In genomic region chr6:131404260-131404659, GRCm38 (mm10) we compare ENCODE assay signal across 29 mouse cellular contexts. TPM values are rescaled to one million over a fixed set of nuclear protein-coding genes. Genes with fewer than 3 reads are reported as not detected.
A peak's percentile ranks its signal among the peaks of the same experiment; 100 is the strongest.
DNase-seq lines count a peak whose midpoint lies in the region; TF ChIP-seq lines count a peak whose summit lies in the region.
"Had no signal": no experiment of that assay in that cellular context is flagged by ENCODE, and none has a peak within 500 bp of the region (broad histone marks: within the 10 kb centered on the region; RNA-seq: fewer than 3 reads in every experiment).

No protein-coding gene starts in this region.

- TF ChIP-seq EP300 in CH12.LX (IDR thresholded peaks at IDR 0.05; ENCODE audit: low read length): peak; percentile 71

- H3K27me3 ChIP-seq in CH12.LX (replicated peaks): peaks cover 2% of the 10 kb centered on the region
- H3K27me3 ChIP-seq: liver, embryonic 12.5 days; midbrain, embryonic 15.5 days had no signal

- no peaks in the 10 kb centered on the region for H3K9me3 ChIP-seq in CH12.LX (replicated peaks; ENCODE audit: low read length)
- H3K9me3 ChIP-seq: liver, embryonic 12.5 days; midbrain, embryonic 10.5 days; midbrain, embryonic 15.5 days had no signal

- DNase-seq in CH12.LX (ENCODE audit: extremely low read depth) (peak; percentile 44), adipocyte (ENCODE audit: low spot score) (peak; percentile 51)
- DNase-seq in induced T-regulatory cell, adult 2 months (ENCODE audit: low read depth): peak; percentile 16
- DNase-seq in cerebellum, adult 18-20 months: no peak
- no peak for DNase-seq in urinary bladder, postnatal 4 days (ENCODE audit: low spot score in 2 of 2)
- DNase-seq in gastrocnemius, postnatal 10 days: no peak
- DNase-seq in retina, postnatal 1 day: no peak
- DNase-seq: adrenal gland, adult 8-10 months; B cell, adult 2 months; cerebellum, adult 9-11 months; gastrocnemius, postnatal 25 days; heart, adult 18-20 months; heart, postnatal 36 days; kidney, adult 11 months; kidney, postnatal 14 days; left cerebral cortex, postnatal 4 days; liver, postnatal 0 days; lung, postnatal 4 days; right cerebral cortex, postnatal 4 days; thymus, adult 2 months; thymus, postnatal 36 days had no signal

- no peak for TF ChIP-seq RAD21 in CH12.LX (IDR thresholded peaks at IDR 0.05; ENCODE audit: low read depth, low read length)

- H3K36me3 ChIP-seq in CH12.LX (replicated peaks in 1 of 2; ENCODE audit: control insufficient read depth in 1 of 2, insufficient read depth in 1 of 2, low read length in 1 of 2): no peaks in the 10 kb centered on the region
- H3K36me3 ChIP-seq: liver, embryonic 12.5 days; midbrain, embryonic 10.5 days; midbrain, embryonic 15.5 days had no signal

- peaks cover 3 to 19% of the 10 kb centered on the region in 2 experiments; a peak in 3 of 4 replicates for H3K4me1 ChIP-seq in CH12.LX (ENCODE audit: control insufficient read depth in 1 of 2, insufficient read depth in 2 of 2)
- H3K4me1 ChIP-seq: liver, embryonic 12.5 days; midbrain, embryonic 10.5 days; midbrain, embryonic 15.5 days had no signal

- 0 out of 2 replicates have a peak overlapping the region, but pooled peaks have one; percentile 26 for H3K27ac ChIP-seq in CH12.LX (ENCODE audit: insufficient read depth, low read depth)
- H3K27ac ChIP-seq: hindbrain, embryonic 14.5 days; liver, embryonic 12.5 days; midbrain, embryonic 10.5 days; midbrain, embryonic 15.5 days had no signal

- H3K4me3 ChIP-seq in CH12.LX (replicated peaks in 1 of 3; ENCODE audit: low read depth in 2 of 3, low read length in 2 of 3, poor library complexity in 1 of 3): peak overlapping the region in 1 of 3 experiments; percentile 28
- H3K4me3 ChIP-seq: erythroblast, embryonic 14.5 days; left cerebral cortex, adult 2 months; liver, embryonic 12.5 days; midbrain, embryonic 10.5 days; midbrain, embryonic 15.5 days had no signal

- in situ Hi-C loops in CH12.LX (cut with MboI; ENCODE audit: low pct_ligation_motif_present, low pct_unique_long_range_greater_than_20kb, low sequenced_read_pairs): no loop called here

- H3K79me2 ChIP-seq in CH12.LX (replicated peaks; ENCODE audit: control insufficient read depth, extremely low read depth, insufficient read depth, poor library complexity, severe bottlenecking): no peaks in the 10 kb centered on the region

- TF ChIP-seq CTCF in CH12.LX (conservative IDR thresholded peaks at IDR 0.05 in 1 of 2, IDR thresholded peaks at IDR 0.05 in 1 of 2; ENCODE audit: low read depth in 2 of 2, low read length in 2 of 2): no peak

- dilution Hi-C loops in CH12.LX (cut with MboI; ENCODE audit: extremely low pct_ligation_motif_present, extremely low pct_unique_long_range_greater_than_20kb, low sequenced_read_pairs): no loop called here

- no peak for TF ChIP-seq POLR2A in CH12.LX (IDR thresholded peaks at IDR 0.05; ENCODE audit: low read depth, low read length)

- H3K4me2 ChIP-seq in CH12.LX (ENCODE audit: insufficient read depth, low read depth, poor library complexity, severe bottlenecking): peak overlapping the region; percentile 61
- H3K4me2 ChIP-seq: heart, embryonic 11.5 days; hindbrain, embryonic 14.5 days; liver, embryonic 12.5 days; midbrain, embryonic 15.5 days had no signal

- H3K9ac ChIP-seq in CH12.LX (ENCODE audit: insufficient read depth, low read depth): peak overlapping the region; percentile 74
- H3K9ac ChIP-seq: hindbrain, embryonic 14.5 days; liver, embryonic 12.5 days; liver, postnatal 0 days; midbrain, embryonic 15.5 days had no signal

TF ChIP-seq in CH12.LX, 34 proteins besides CTCF, POLR2A, EP300 and RAD21:
- TF ChIP-seq PAX5 (IDR thresholded peaks at IDR 0.05; ENCODE audit: low read length) (no peak), MYC (IDR thresholded peaks at IDR 0.05; ENCODE audit: low read depth, low read length) (peak; percentile 32; the same call in 1 of the 2 replicates), ZNF384 (IDR thresholded peaks at IDR 0.05; ENCODE audit: low read depth, low read length) (0 out of 2 replicates have a peak, but pooled peaks have one; percentile 10), MEF2A (IDR thresholded peaks at IDR 0.05; ENCODE audit: borderline replicate concordance, low read depth, low read length) (peak; percentile 97), KAT2A (IDR thresholded peaks at IDR 0.05; ENCODE audit: insufficient replicate concordance, low read length) (0 out of 2 replicates have a peak, but pooled peaks have one; percentile 26), JUN (IDR thresholded peaks at IDR 0.05; ENCODE audit: insufficient read depth, low read depth, low read length) (peak; percentile 35; the same call in 1 of the 2 replicates), MAZ (IDR thresholded peaks at IDR 0.05; ENCODE audit: low read depth, low read length) (no peak), GABPA (IDR thresholded peaks at IDR 0.05; ENCODE audit: insufficient replicate concordance, low read depth, low read length) (no peak), MAX (IDR thresholded peaks at IDR 0.05; ENCODE audit: low read length) (peak; percentile 57), TCF12 (IDR thresholded peaks at IDR 0.05; ENCODE audit: low read depth, low read length) (0 out of 2 replicates have a peak, but pooled peaks have one; percentile 25), USF1 (IDR thresholded peaks at IDR 0.05; ENCODE audit: low read depth, low read length) (peak; percentile 30; the same call in 1 of the 2 replicates), JUND (conservative IDR thresholded peaks at IDR 0.05; ENCODE audit: low read depth, low read length) (peak; percentile 45), RCOR1 (conservative IDR thresholded peaks at IDR 0.05; ENCODE audit: low read depth, low read length) (no peak), IRF4 (IDR thresholded peaks at IDR 0.05; ENCODE audit: low read depth, low read length) (peak; percentile 65), BHLHE40 (IDR thresholded peaks at IDR 0.05; ENCODE audit: low read depth, low read length) (peak; percentile 37; the same call in 1 of the 2 replicates), ETS1 (conservative IDR thresholded peaks at IDR 0.05; ENCODE audit: low read depth, low read length) (0 out of 2 replicates have a peak, but pooled peaks have one; percentile 25)

RNA-seq across cellular contexts. Expression of gene Ybx3, which starts 16.0 kb away (rescaled TPM):
- total RNA-seq in CH12.LX (2012; rRNA removed) (410 and 435 TPM in 2 replicates), CH12.LX (2014; rRNA removed) (391 and 415 TPM in 2 replicates)
- 528 and 620 TPM in 2 replicates for polyA plus RNA-seq in CH12.LX (2012; ENCODE audit: insufficient read length, low read depth)
- total RNA-seq in gastrocnemius, postnatal 10 days (2021): 100 to 1,000 TPM; 642 to 665 TPM

RNA-seq across cellular contexts. Expression of gene Styk1, which starts 50.9 kb away (rescaled TPM):
- total RNA-seq in CH12.LX (2012; rRNA removed) (not detected in 2 replicates), CH12.LX (2014; rRNA removed) (not detected in 2 replicates)
- not detected in 2 replicates for polyA plus RNA-seq in CH12.LX (2012; ENCODE audit: insufficient read length, low read depth)
- under 1 TPM; 0.88 to 0.94 TPM for total RNA-seq in gastrocnemius, postnatal 10 days (2021)
- polyA plus RNA-seq: erythroblast, embryonic 14.5 days; inflammation-experienced regulatory T-cells, adult 6 months had no signal

Comparison
In these comparisons a context has a peak if more than half of its experiments do, and no peak if none do; other contexts are left out.
1. DNase-seq: peak in CH12.LX (single experiment), adipocyte (single experiment) and induced T-regulatory cell, adult 2 months (single experiment); none in cerebellum, adult 18-20 months (0 of 2), urinary bladder, postnatal 4 days (0 of 2), gastrocnemius, postnatal 10 days (single experiment) and retina, postnatal 1 day (single experiment).